Mouse (Mus musculus) induced T-regulatory cell, adult 2 months (primary cell): ENCODE data around the gene Eps8.
A peak's percentile ranks its signal among the peaks of the same experiment; 100 is the strongest.

Source experiments
- DNase-seq: peaks from one replicate; pipeline ENCODE4 v3.0.0-alpha.2; 2012; ENCODE audit warnings: low read depth

Eps8 gene

GRCm38 (mm10) chr6:137661583-137662365 is 7.1 kb upstream of the Eps8 start:
- no peak for DNase-seq

- DNase-seq: peak; percentile 17
These were observed 3.9 kb upstream of the Eps8 start for GRCm38 (mm10) chr6:137658426-137659088.

- no peak for DNase-seq
These were observed 2.5 kb upstream of the Eps8 start for GRCm38 (mm10) chr6:137657203-137657602.

- DNase-seq: no peak
These were observed 5.1 kb downstream of the Eps8 start for GRCm38 (mm10) chr6:137649528-137649927.

- DNase-seq: peak; percentile 42
These were observed 5.6 kb downstream of the Eps8 start for GRCm38 (mm10) chr6:137649068-137649480.

GRCm38 (mm10) chr6:137648110-137649067 is 6.3 kb downstream of the Eps8 start:
- peak; percentile 3 for DNase-seq

- DNase-seq: peak; percentile 4
These were observed 7.0 kb downstream of the Eps8 start for GRCm38 (mm10) chr6:137647646-137648045.

- DNase-seq: no peak
These were observed 8.0 kb downstream of the Eps8 start for GRCm38 (mm10) chr6:137646726-137647125.

GRCm38 (mm10) chr6:137644893-137645292 is 9.8 kb downstream of the Eps8 start:
- no peak for DNase-seq

GRCm38 (mm10) chr6:137643814-137644213 is 10.9 kb downstream of the Eps8 start:
- DNase-seq: no peak

- no peak for DNase-seq
These were observed 13.0 kb downstream of the Eps8 start for GRCm38 (mm10) chr6:137641642-137642041.

GRCm38 (mm10) chr6:137638834-137639567 is 15.7 kb downstream of the Eps8 start:
- DNase-seq: no peak

GRCm38 (mm10) chr6:137637443-137637842 is 17.2 kb downstream of the Eps8 start:
- DNase-seq: no peak

GRCm38 (mm10) chr6:137636131-137636530 is 18.5 kb downstream of the Eps8 start:
- DNase-seq: no peak

GRCm38 (mm10) chr6:137633626-137634025 is 21.1 kb downstream of the Eps8 start:
- DNase-seq: no peak

- no peak for DNase-seq
These were observed 21.6 kb downstream of the Eps8 start for GRCm38 (mm10) chr6:137633121-137633520.

- DNase-seq: no peak
These were observed 24.3 kb downstream of the Eps8 start for GRCm38 (mm10) chr6:137630387-137630786.

GRCm38 (mm10) chr6:137629603-137630231 is 25.0 kb downstream of the Eps8 start:
- DNase-seq: no peak

- DNase-seq: no peak
These were observed 26.0 kb downstream of the Eps8 start for GRCm38 (mm10) chr6:137628715-137629114.

GRCm38 (mm10) chr6:137621021-137621420 is 33.7 kb downstream of the Eps8 start:
- DNase-seq: no peak

GRCm38 (mm10) chr6:137613903-137614302 is 40.8 kb downstream of the Eps8 start:
- no peak for DNase-seq
